Mouse (Mus musculus): ENCODE measurements at regions not wholly inside any gene's neighbourhood (a gene's known extent, or its start where the extent isn't known, plus 50 kb on each side); places are given as distances from the start of the nearest gene placed in this dataset.

DNA sequence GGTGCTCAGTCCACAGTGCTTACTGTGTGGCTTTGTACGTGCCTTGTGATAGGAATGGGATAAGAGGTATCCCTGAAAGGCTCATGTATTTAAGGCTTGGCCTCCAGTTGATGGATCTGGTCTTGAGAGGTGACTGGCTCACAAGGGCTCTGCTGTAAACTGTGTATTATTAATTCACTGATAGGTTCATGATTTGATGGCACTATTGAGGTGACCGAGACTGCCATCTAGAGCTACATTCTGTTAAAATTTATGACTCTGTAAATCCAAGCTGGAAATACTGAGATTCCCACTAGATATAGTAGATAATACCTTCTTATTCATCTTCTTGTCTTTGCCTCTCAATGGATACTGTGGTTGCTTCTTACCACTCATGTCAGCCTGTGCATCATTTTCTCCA, 367.4 kb upstream of the Hnrnpa3 start:
- no peak overlapping the region for H3K4me2 ChIP-seq
- H3K9ac ChIP-seq, result no peak overlapping the region
- ATAC-seq (ENCODE audit: low read depth) (no peak), DNase-seq (no peak)
- no peaks in the 10 kb centered on the region for H3K4me1 ChIP-seq (replicated peaks)
- H3K36me3 ChIP-seq, result no peaks in the 10 kb centered on the region
- WGBS (ENCODE audit: insufficient replicate concordance), result 65% methylated on average over 2 of the region's 2 CpGs
- H3K27ac ChIP-seq, result no peak overlapping the region
- H3K4me3 ChIP-seq (replicated peaks), result no peak overlapping the region
- no peaks in the 10 kb centered on the region for H3K27me3 ChIP-seq
- no peaks in the 10 kb centered on the region for H3K9me3 ChIP-seq (replicated peaks)

DNA sequence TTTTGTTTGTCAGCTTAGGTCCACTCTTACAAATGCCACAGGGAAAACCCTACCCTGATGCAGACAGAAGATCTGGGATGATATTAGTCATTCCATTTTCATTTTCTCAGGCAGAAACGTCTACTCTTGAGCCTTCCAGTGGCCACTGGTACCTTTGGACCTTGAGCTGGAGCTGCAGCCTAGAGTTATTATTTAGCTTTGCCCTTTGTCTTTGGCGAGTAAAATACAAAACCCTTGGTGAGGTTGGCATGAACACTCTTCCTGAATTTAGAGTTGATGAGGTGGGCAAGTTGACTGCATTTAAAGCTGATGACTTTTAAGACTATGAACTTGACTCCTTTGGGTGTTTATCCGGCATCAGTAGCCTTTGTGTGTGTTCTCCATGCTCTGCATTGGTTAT, 352.2 kb upstream of the Hnrnpa3 start:
- WGBS (ENCODE audit: insufficient replicate concordance), result 40% methylated on average over 3 of the region's 3 CpGs
- no peaks in the 10 kb centered on the region for H3K36me3 ChIP-seq
- no peak overlapping the region for H3K27ac ChIP-seq
- DNase-seq (no peak), ATAC-seq (ENCODE audit: low read depth) (no peak)
- no peak overlapping the region for H3K4me2 ChIP-seq
- H3K4me1 ChIP-seq (replicated peaks), result no peaks in the 10 kb centered on the region
- H3K9ac ChIP-seq, result no peak overlapping the region
- no peak overlapping the region for H3K4me3 ChIP-seq (replicated peaks)
- H3K9me3 ChIP-seq (replicated peaks), result no peaks in the 10 kb centered on the region
- no peaks in the 10 kb centered on the region for H3K27me3 ChIP-seq

DNA sequence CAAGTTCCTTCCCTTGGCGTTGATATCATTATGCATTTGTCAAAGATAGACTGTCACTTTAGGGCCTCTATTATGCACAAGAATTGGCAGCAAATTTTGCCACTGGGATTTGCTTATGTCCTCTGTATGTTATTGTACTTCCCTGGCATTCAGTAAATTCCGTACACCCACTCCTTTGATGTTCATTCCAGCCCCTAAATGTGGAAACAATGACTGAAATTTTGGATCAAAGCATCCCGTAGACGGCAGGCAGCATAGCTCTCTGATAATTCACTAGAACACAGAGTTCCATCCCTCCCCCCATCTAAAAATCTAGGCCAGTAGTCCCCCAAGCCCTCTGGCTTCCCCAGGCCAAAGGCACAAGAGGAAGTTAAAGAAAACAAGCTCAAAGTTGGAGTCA, 347.9 kb upstream of the Hnrnpa3 start:
- 55% methylated on average over 4 of the region's 4 CpGs for WGBS (ENCODE audit: insufficient replicate concordance)
- DNase-seq, result no peak
- no peak overlapping the region for H3K27ac ChIP-seq

GRCm38 (mm10) chr2:75312246-75312645, 346.8 kb upstream of the Hnrnpa3 start:
- WGBS (ENCODE audit: insufficient replicate concordance), result 13% methylated on average over 7 of the region's 7 CpGs
- no peak overlapping the region for H3K9ac ChIP-seq
- no peaks in the 10 kb centered on the region for H3K36me3 ChIP-seq
- no peak overlapping the region for H3K4me2 ChIP-seq
- H3K9me3 ChIP-seq (replicated peaks), result no peaks in the 10 kb centered on the region
- 0 out of 2 replicates have a peak, but pooled peaks cover 3% of the 10 kb centered on the region for H3K27me3 ChIP-seq
- H3K4me3 ChIP-seq (replicated peaks), result no peak overlapping the region
- H3K27ac ChIP-seq, result no peak overlapping the region
- no peak for ATAC-seq (ENCODE audit: low read depth)
- H3K4me1 ChIP-seq (replicated peaks), result no peaks in the 10 kb centered on the region
- DNase-seq, result no peak

More for the DNA sequence above, 347.9 kb upstream of the Hnrnpa3 start:
- Histone ChIP-seq H3K4me1 (replicated peaks) (no peaks in the 10 kb centered on the region), H3K36me3 (no peaks in the 10 kb centered on the region), H3K4me2 (no peak overlapping the region), H3K4me3 (replicated peaks) (no peak overlapping the region), H3K9me3 (replicated peaks) (no peaks in the 10 kb centered on the region), H3K27me3 (0 out of 2 replicates have a peak, but pooled peaks cover 3% of the 10 kb centered on the region), H3K9ac (no peak overlapping the region)
- no peak for ATAC-seq (ENCODE audit: low read depth)

DNA sequence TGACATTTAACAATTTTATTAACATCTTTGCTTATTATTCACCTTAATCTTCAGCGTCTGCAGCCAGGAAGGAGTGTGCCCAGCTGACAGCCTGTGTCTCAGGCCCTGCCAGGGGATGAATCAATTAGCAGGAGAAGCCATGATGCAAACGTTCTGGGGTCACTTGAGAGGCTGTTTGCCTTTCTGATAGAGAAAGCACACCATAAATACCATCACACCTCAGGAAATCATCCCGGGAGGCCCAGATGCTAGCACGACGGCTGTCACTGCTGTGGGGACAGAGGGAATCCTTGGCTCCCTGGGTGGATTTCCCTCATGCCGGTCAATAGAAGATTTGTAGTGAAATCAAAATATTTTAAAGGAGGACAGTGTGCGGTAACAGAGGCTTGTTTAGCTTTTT, 343.7 kb upstream of the Hnrnpa3 start:
- H3K36me3 ChIP-seq, result no peaks in the 10 kb centered on the region
- H3K4me2 ChIP-seq, result no peak overlapping the region
- H3K4me3 ChIP-seq (replicated peaks), result no peak overlapping the region
- ATAC-seq (ENCODE audit: low read depth) (no peak), DNase-seq (no peak)
- H3K4me1 ChIP-seq (replicated peaks), result no peaks in the 10 kb centered on the region
- H3K9me3 ChIP-seq (replicated peaks), result no peaks in the 10 kb centered on the region
- 0 out of 2 replicates have a peak, but pooled peaks cover 3% of the 10 kb centered on the region for H3K27me3 ChIP-seq
- 38% methylated on average over 7 of the region's 7 CpGs for WGBS (ENCODE audit: insufficient replicate concordance)
- no peak overlapping the region for H3K9ac ChIP-seq
- no peak overlapping the region for H3K27ac ChIP-seq

DNA sequence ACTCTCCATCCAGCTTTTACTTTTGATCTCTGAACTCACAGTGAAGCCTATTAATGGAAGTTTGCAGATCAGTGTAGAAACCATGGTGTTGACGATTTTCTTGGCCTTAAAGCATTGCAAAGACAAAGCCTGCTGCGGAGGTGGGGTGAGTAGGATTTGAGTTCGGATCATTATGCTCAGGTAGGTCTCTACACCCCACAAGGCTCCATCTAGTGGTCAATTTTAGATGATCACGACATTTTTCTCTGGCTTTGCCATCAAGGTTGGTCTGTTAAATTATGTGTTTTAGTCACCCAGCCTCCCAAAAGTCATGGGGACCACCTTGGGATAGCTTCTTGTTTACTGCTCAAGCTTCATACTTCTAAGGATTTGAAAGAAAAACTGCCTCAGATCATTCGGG, 340.9 kb upstream of the Hnrnpa3 start:
- Histone ChIP-seq H3K9me3 (replicated peaks) (no peaks in the 10 kb centered on the region), H3K4me2 (no peak overlapping the region), H3K27ac (no peak overlapping the region), H3K27me3 (0 out of 2 replicates have a peak, but pooled peaks cover 3% of the 10 kb centered on the region), H3K9ac (no peak overlapping the region), H3K4me3 (replicated peaks) (no peak overlapping the region), H3K4me1 (replicated peaks) (no peaks in the 10 kb centered on the region), H3K36me3 (no peaks in the 10 kb centered on the region)
- WGBS (ENCODE audit: insufficient replicate concordance), result 42% methylated on average over 5 of the region's 5 CpGs
- ATAC-seq (ENCODE audit: low read depth) (no peak), DNase-seq (no peak)

GRCm38 (mm10) chr2:75324146-75324749, 334.8 kb upstream of the Hnrnpa3 start:
- H3K27ac ChIP-seq, result no peak overlapping the region
- DNase-seq (no peak), ATAC-seq (ENCODE audit: low read depth) (no peak)
- no peak overlapping the region for H3K9ac ChIP-seq
- 68% methylated on average over 10 of the region's 10 CpGs for WGBS (ENCODE audit: insufficient replicate concordance)
- no peaks in the 10 kb centered on the region for H3K36me3 ChIP-seq
- no peaks in the 10 kb centered on the region for H3K9me3 ChIP-seq (replicated peaks)
- no peak overlapping the region for H3K4me3 ChIP-seq (replicated peaks)
- no peaks in the 10 kb centered on the region for H3K4me1 ChIP-seq (replicated peaks)
- H3K27me3 ChIP-seq, result no peaks in the 10 kb centered on the region
- no peak overlapping the region for H3K4me2 ChIP-seq

DNA sequence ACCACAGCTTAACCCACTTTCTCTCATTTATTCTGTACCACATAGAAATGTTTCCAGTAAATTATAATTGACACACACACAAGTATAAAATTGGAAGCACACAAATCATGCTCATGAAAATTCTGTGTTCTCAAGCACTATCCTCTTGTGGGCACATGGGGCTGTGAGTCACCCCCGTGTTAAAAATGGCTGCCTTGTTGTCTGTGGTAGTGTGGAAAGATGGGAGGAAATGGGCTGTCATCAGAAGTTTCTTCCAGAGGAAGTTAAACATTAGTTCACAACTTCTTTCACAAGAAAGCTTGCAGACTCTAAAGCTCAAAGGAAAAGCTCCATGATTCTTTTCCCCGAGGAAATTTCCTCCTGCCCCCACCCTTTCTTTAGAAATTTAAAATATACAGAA, 329.5 kb upstream of the Hnrnpa3 start:
- Histone ChIP-seq H3K27ac (no peak overlapping the region), H3K4me1 (replicated peaks) (no peaks in the 10 kb centered on the region), H3K9ac (no peak overlapping the region), H3K4me2 (no peak overlapping the region), H3K36me3 (no peaks in the 10 kb centered on the region), H3K4me3 (replicated peaks) (no peak overlapping the region), H3K27me3 (no peaks in the 10 kb centered on the region), H3K9me3 (replicated peaks) (no peaks in the 10 kb centered on the region)
- ATAC-seq (ENCODE audit: low read depth) (no peak), DNase-seq (no peak)
- 42% methylated on average over 2 of the region's 2 CpGs for WGBS (ENCODE audit: insufficient replicate concordance)

- peak; percentile 82 for ATAC-seq (ENCODE audit: low read depth)
- H3K4me3 ChIP-seq (replicated peaks), result no peak overlapping the region
Observed at GRCm38 (mm10) chr2:75341310-75341709, 317.8 kb upstream of the Hnrnpa3 start.

GRCm38 (mm10) chr2:75341726-75342280, 317.3 kb upstream of the Hnrnpa3 start:
- H3K27ac ChIP-seq, result no peak overlapping the region
- H3K4me3 ChIP-seq (replicated peaks), result no peak overlapping the region
- no peaks in the 10 kb centered on the region for H3K36me3 ChIP-seq
- H3K4me1 ChIP-seq (replicated peaks), result peaks cover 3% of the 10 kb centered on the region; the same call in 1 of the 2 replicates
- H3K27me3 ChIP-seq, result no peaks in the 10 kb centered on the region
- DNase-seq, result no peak
- H3K9me3 ChIP-seq (replicated peaks), result no peaks in the 10 kb centered on the region
- H3K4me2 ChIP-seq, result no peak overlapping the region
- H3K9ac ChIP-seq, result no peak overlapping the region
- 41% methylated on average over 6 of the region's 6 CpGs for WGBS (ENCODE audit: insufficient replicate concordance)
- ATAC-seq (ENCODE audit: low read depth), result no peak

More at GRCm38 (mm10) chr2:75341310-75341709, 317.8 kb upstream of the Hnrnpa3 start:
- Histone ChIP-seq H3K4me2 (no peak overlapping the region), H3K9ac (no peak overlapping the region), H3K27ac (no peak overlapping the region), H3K36me3 (no peaks in the 10 kb centered on the region), H3K4me1 (replicated peaks) (peaks cover 3% of the 10 kb centered on the region; the same call in 1 of the 2 replicates), H3K9me3 (replicated peaks) (no peaks in the 10 kb centered on the region), H3K27me3 (no peaks in the 10 kb centered on the region)
- DNase-seq, result peak; percentile 21
- WGBS (ENCODE audit: insufficient replicate concordance), result 2% methylated on average over 2 of the region's 2 CpGs

DNA sequence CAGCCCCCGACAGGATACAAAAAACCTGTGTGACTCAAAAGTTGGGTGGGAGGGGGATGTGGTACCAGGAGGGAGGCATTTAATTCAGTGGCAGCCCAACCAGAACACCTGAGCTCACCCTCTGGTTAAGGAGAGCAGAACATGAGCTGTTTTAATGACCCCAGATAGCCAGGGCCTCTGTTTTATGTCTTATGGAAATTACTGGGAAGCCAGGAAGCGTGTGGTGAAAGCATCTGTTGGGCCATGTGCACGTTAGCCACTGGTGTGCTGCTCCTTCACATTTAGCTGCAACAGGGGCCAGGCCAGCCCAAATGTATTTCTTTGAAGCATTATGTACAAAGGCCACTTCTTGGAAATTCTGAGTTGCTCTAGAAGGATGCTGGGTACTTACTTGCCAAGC, 308.2 kb upstream of the Hnrnpa3 start:
- H3K9ac ChIP-seq, result no peak overlapping the region
- H3K36me3 ChIP-seq, result no peaks in the 10 kb centered on the region
- no peaks in the 10 kb centered on the region for H3K4me1 ChIP-seq (replicated peaks)
- H3K27me3 ChIP-seq, result no peaks in the 10 kb centered on the region
- 47% methylated on average over 3 of the region's 3 CpGs for WGBS (ENCODE audit: insufficient replicate concordance)
- H3K27ac ChIP-seq, result no peak overlapping the region
- no peaks in the 10 kb centered on the region for H3K9me3 ChIP-seq (replicated peaks)
- H3K4me3 ChIP-seq (replicated peaks), result no peak overlapping the region
- H3K4me2 ChIP-seq, result no peak overlapping the region
- DNase-seq (no peak), ATAC-seq (ENCODE audit: low read depth) (no peak)

GRCm38 (mm10) chr2:75351965-75352364, 307.1 kb upstream of the Hnrnpa3 start:
- DNase-seq, result no peak
- Histone ChIP-seq H3K27ac (no peak overlapping the region), H3K4me1 (replicated peaks) (no peaks in the 10 kb centered on the region), H3K9me3 (replicated peaks) (no peaks in the 10 kb centered on the region), H3K36me3 (no peaks in the 10 kb centered on the region), H3K4me3 (replicated peaks) (no peak overlapping the region), H3K27me3 (no peaks in the 10 kb centered on the region), H3K4me2 (no peak overlapping the region), H3K9ac (no peak overlapping the region)
- no peak for ATAC-seq (ENCODE audit: low read depth)
- 80% methylated on average over 5 of the region's 5 CpGs for WGBS (ENCODE audit: insufficient replicate concordance)

All from liver, embryonic 13.5 days (tissue).